Mouse (Mus musculus) E14TG2a.4 (cell line): Measurements from ENCODE around the gene Foxo3.

Experiments used
- CTCF ChIP-seq: conservative IDR thresholded peaks from 2 replicates; pipeline ENCODE4 v1.5.1; 2014; ENCODE audit warnings: low read length
- NANOG ChIP-seq: IDR thresholded peaks from 2 replicates; pipeline ENCODE4 v1.6.1; 2014; ENCODE audit warnings: borderline replicate concordance, low read length, mixed read lengths
- POU5F1 ChIP-seq: IDR thresholded peaks from 2 replicates; pipeline ENCODE4 v1.6.1; 2014; ENCODE audit warnings: low read length, borderline replicate concordance

- TF ChIP-seq CTCF (no peak), POU5F1 (no peak), NANOG (no peak)
These were observed 65.9 kb downstream of the Foxo3 start for GRCm38 (mm10) chr10:42210641-42211040.
